Mouse (Mus musculus) T-helper 1 cell (primary cell): ENCODE measurements at regions not wholly inside any gene's neighbourhood (a gene's known extent, or its start where the extent isn't known, plus 50 kb on each side); places are given as distances from the start of the nearest gene placed in this dataset.

Source experiments
- in situ Hi-C: fragments of 300-600 bp; cut with MboI, MseI; formaldehyde crosslinking; loops from one replicate; pipeline ENCODE4 v1.15.1; 2025; ENCODE audit warnings: high pct_unique_total_duplicates

DNA sequence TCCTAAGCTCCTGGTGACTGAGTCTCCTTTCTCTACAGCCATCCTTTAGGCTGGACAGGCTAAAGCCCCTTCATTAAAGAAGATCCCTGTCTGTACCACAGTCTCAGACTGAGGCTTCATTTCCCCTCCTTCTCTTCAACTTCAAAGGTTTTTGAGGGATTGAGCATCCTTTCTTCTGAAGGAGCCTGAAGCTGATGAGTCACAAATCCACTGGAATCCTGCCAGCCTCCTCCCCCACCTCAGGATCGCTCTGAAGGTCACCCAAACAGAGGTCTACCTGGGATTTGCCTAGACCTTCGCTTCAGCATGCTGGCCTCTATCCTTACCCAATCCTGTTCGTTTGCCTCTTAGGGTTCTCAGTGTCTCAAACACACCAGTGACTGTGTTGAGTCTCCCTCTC lies 57.7 kb upstream of the Ror1 start:
- in situ Hi-C loops, result loop anchor here (25.0 kb wide), 1 partner anchor 499 kb away; no protein-coding TSS in a partner anchor

- in situ Hi-C loops, result loop anchor here (25.0 kb wide), 1 partner anchor 498 kb away; no protein-coding TSS in a partner anchor
Observed at GRCm38 (mm10) chr4:100039741-100040140, 55.9 kb upstream of the Ror1 start.

- in situ Hi-C loops, result loop anchor here (25.0 kb wide), 1 partner anchor 495 kb away; no protein-coding TSS in a partner anchor
Observed at GRCm38 (mm10) chr4:100041982-100042381, 53.6 kb upstream of the Ror1 start.

GRCm38 (mm10) chr4:100045164-100045906 lies 50.3 kb upstream of the Ror1 start:
- in situ Hi-C loops, result loop anchor here (25.0 kb wide), 1 partner anchor 492 kb away; no protein-coding TSS in a partner anchor
